Mouse (Mus musculus): ENCODE results near the gene Acss2. TPM values are rescaled to one million over a fixed set of nuclear protein-coding genes. Genes with fewer than 3 reads are reported as not detected.

Gene Acss2
- polyA plus RNA-seq, 1 experiment from 2014 or later, result 16.8 TPM

- peaks cover 50% of the 10 kb centered on the region for H3K36me3 ChIP-seq (ENCODE audit: control insufficient read depth, insufficient read depth, low read length)
- no peak overlapping the region for H3K27ac ChIP-seq (ENCODE audit: low read depth)
- H3K9me3 ChIP-seq (ENCODE audit: control insufficient read depth, low read length), result no peaks in the 10 kb centered on the region
- peaks cover 5% of the 10 kb centered on the region for H3K4me1 ChIP-seq (replicated peaks; ENCODE audit: control insufficient read depth, insufficient read depth, low read length)
- DNase-seq (ENCODE audit: low spot score), result no peak
- no peak overlapping the region for H3K4me2 ChIP-seq (ENCODE audit: low read length)
- peaks cover 47% of the 10 kb centered on the region for H3K27me3 ChIP-seq (replicated peaks; ENCODE audit: control insufficient read depth, insufficient read depth, low read length)
- no peak for ATAC-seq (replicated peaks; ENCODE audit: low FRiP score, low TSS enrichment, low read depth)
- H3K4me3 ChIP-seq (ENCODE audit: low read depth, low read length), result no peak overlapping the region
- 70% methylated on average over 30 of the region's 30 CpGs for WGBS
- H3K9ac ChIP-seq (ENCODE audit: low read length), result no peak overlapping the region
These were observed 114.6 kb downstream of the Acss2 start for GRCm38 (mm10) chr2:155632138-155632936.

- H3K9ac ChIP-seq (ENCODE audit: low read length), result no peak overlapping the region
- peaks cover 39% of the 10 kb centered on the region for H3K27me3 ChIP-seq (replicated peaks; ENCODE audit: control insufficient read depth, insufficient read depth, low read length)
- no peaks in the 10 kb centered on the region for H3K9me3 ChIP-seq (ENCODE audit: control insufficient read depth, low read length)
- WGBS, result 56% methylated on average over 19 of the region's 19 CpGs
- DNase-seq (ENCODE audit: low spot score) (no peak), ATAC-seq (replicated peaks; ENCODE audit: low FRiP score, low TSS enrichment, low read depth) (no peak)
- peaks cover 57% of the 10 kb centered on the region for H3K36me3 ChIP-seq (ENCODE audit: control insufficient read depth, insufficient read depth, low read length)
- H3K27ac ChIP-seq (ENCODE audit: low read depth), result no peak overlapping the region
- H3K4me3 ChIP-seq (ENCODE audit: low read depth, low read length), result no peak overlapping the region
- H3K4me1 ChIP-seq (replicated peaks; ENCODE audit: control insufficient read depth, insufficient read depth, low read length), result peaks cover 5% of the 10 kb centered on the region
- no peak overlapping the region for H3K4me2 ChIP-seq (ENCODE audit: low read length)
These were observed 115.4 kb downstream of the Acss2 start for GRCm38 (mm10) chr2:155633121-155633520.

- peaks cover 64% of the 10 kb centered on the region for H3K36me3 ChIP-seq (ENCODE audit: control insufficient read depth, insufficient read depth, low read length)
- WGBS, result 89% methylated on average over 9 of the region's 9 CpGs
- H3K4me3 ChIP-seq (ENCODE audit: low read depth, low read length), result no peak overlapping the region
- H3K27me3 ChIP-seq (replicated peaks; ENCODE audit: control insufficient read depth, insufficient read depth, low read length), result peaks cover 39% of the 10 kb centered on the region
- H3K9me3 ChIP-seq (ENCODE audit: control insufficient read depth, low read length), result no peaks in the 10 kb centered on the region
- H3K4me2 ChIP-seq (ENCODE audit: low read length), result no peak overlapping the region
- peaks cover 5% of the 10 kb centered on the region for H3K4me1 ChIP-seq (replicated peaks; ENCODE audit: control insufficient read depth, insufficient read depth, low read length)
- no peak overlapping the region for H3K9ac ChIP-seq (ENCODE audit: low read length)
- ATAC-seq (replicated peaks; ENCODE audit: low FRiP score, low TSS enrichment, low read depth) (no peak), DNase-seq (ENCODE audit: low spot score) (no peak)
- no peak overlapping the region for H3K27ac ChIP-seq (ENCODE audit: low read depth)
These were observed 116.0 kb downstream of the Acss2 start for GRCm38 (mm10) chr2:155633731-155634130.

GRCm38 (mm10) chr2:155634562-155634961 is 116.8 kb downstream of the Acss2 start:
- Histone ChIP-seq H3K27ac (ENCODE audit: low read depth) (no peak overlapping the region), H3K4me1 (replicated peaks; ENCODE audit: control insufficient read depth, insufficient read depth, low read length) (peaks cover 2% of the 10 kb centered on the region), H3K27me3 (replicated peaks; ENCODE audit: control insufficient read depth, insufficient read depth, low read length) (peaks cover 36% of the 10 kb centered on the region), H3K4me3 (ENCODE audit: low read depth, low read length) (no peak overlapping the region), H3K9me3 (ENCODE audit: control insufficient read depth, low read length) (no peaks in the 10 kb centered on the region), H3K36me3 (ENCODE audit: control insufficient read depth, insufficient read depth, low read length) (peaks cover 71% of the 10 kb centered on the region), H3K4me2 (ENCODE audit: low read length) (no peak overlapping the region), H3K9ac (ENCODE audit: low read length) (no peak overlapping the region)
- ATAC-seq (replicated peaks; ENCODE audit: low FRiP score, low TSS enrichment, low read depth), result no peak
- WGBS, result 91% methylated on average over 8 of the region's 8 CpGs
- DNase-seq (ENCODE audit: low spot score), result no peak

MicroRNAs within 50 kb of the gene (microRNA counts, 519-probe panel; counts per million panel counts)
- not detected for microRNA mmu-miR-499

Small RNA genes within 50 kb of the gene (microRNA-seq; reads per million reads assigned to microRNA genes)
- gene Mir499, result 4.1 reads per million, percentile 32 among the genes with 10 or more reads in this experiment

Other genes with a start within 250 kb of the Acss2 start
- gene Map1lc3a, start 241.7 kb upstream of the Acss2 start, polyA plus RNA-seq (2014; fragmentation: Nextera tagmentation; extraction: Ambion mirVana), result 180 and 203 TPM in 2 replicates
- 60.2 and 64.6 TPM in 2 replicates for gene Pigu, start 160.5 kb upstream of the Acss2 start, polyA plus RNA-seq (2014; fragmentation: Nextera tagmentation; extraction: Ambion mirVana)
- gene Trp53inp2, start 136.9 kb upstream of the Acss2 start, polyA plus RNA-seq (2014; fragmentation: Nextera tagmentation; extraction: Ambion mirVana), result 16.9 and 17.6 TPM in 2 replicates
- 27.9 and 28.3 TPM in 2 replicates for gene Ncoa6, start 44.1 kb upstream of the Acss2 start, polyA plus RNA-seq (2014; fragmentation: Nextera tagmentation; extraction: Ambion mirVana)
- 3.6 and 4.0 TPM in 2 replicates for gene Ggt7, start 289 bp downstream of the Acss2 start, polyA plus RNA-seq (2014; fragmentation: Nextera tagmentation; extraction: Ambion mirVana)
- gene Gss, start 74.9 kb downstream of the Acss2 start, polyA plus RNA-seq (2014; fragmentation: Nextera tagmentation; extraction: Ambion mirVana), result 46.1 and 49.6 TPM in 2 replicates
- gene Myh7b, start 93.3 kb downstream of the Acss2 start, polyA plus RNA-seq (2014; fragmentation: Nextera tagmentation; extraction: Ambion mirVana), result 0.20 and 0.62 TPM in 2 replicates
- 127 and 129 TPM in 2 replicates for gene Trpc4ap, start 174.4 kb downstream of the Acss2 start, polyA plus RNA-seq (2014; fragmentation: Nextera tagmentation; extraction: Ambion mirVana)
- 39.2 and 47.1 TPM in 2 replicates for gene Edem2, start 211.5 kb downstream of the Acss2 start, polyA plus RNA-seq (2014; fragmentation: Nextera tagmentation; extraction: Ambion mirVana)
- not detected in 2 replicates for gene Gm17581, start 217.9 kb downstream of the Acss2 start, polyA plus RNA-seq (2014; fragmentation: Nextera tagmentation; extraction: Ambion mirVana)
- 22.8 and 23.0 TPM in 2 replicates for gene Procr, start 233.2 kb downstream of the Acss2 start, polyA plus RNA-seq (2014; fragmentation: Nextera tagmentation; extraction: Ambion mirVana)

Measured in intestine, embryonic 14.5 days (tissue).